Mouse (Mus musculus): ENCODE results near the gene Fam24b.

DNA sequence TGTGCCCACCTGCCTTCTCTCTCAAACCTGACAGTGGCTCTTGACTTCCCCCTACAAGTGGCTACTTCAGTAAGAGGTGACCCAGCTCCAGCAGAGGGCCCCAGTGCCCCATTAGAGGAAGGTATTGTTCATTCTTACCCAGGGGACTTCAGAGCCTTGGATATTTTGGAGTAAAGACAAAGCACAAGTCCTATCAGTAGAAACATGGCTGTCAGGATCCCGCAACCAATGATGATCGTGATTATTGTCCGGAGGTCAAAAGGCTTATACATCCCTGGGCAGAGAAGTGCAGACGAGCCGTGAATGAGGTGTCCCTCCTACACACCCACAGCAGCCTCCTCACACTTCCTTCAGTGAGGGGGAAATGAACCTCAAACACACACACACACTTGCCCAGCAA is 2.3 kb downstream of the Fam24b start:
- no peak for TF ChIP-seq CTCF (IDR thresholded peaks at IDR 0.05; ENCODE audit: borderline replicate concordance, insufficient read depth, low read length)
- no peak for TF ChIP-seq POLR2A (IDR thresholded peaks at IDR 0.05; ENCODE audit: low read depth, low read length)

Measured in embryonic fibroblast, embryonic 13.5 days (primary cell).